Mouse (Mus musculus) layer of hippocampus, postnatal 10 days (tissue): ENCODE data around the gene Mast3. TPM values are rescaled to one million over a fixed set of nuclear protein-coding genes. Genes with fewer than 3 reads are reported as not detected.

ENCODE experiments used
- DNase-seq, 2 experiments: peaks; one replicate each; pipeline ENCODE4 v3.0.0; 2021; ENCODE audit warnings: low spot score in 2 of 2
- total RNA-seq, 2 experiments: library from RNA; stranded (reverse); gene quantifications; 2 replicates each; pipeline ENCODE4 v1.2.3; 2021

Mast3 gene
- total RNA-seq, 2 experiments from 2014 or later = 179 to 186 TPM

DNA sequence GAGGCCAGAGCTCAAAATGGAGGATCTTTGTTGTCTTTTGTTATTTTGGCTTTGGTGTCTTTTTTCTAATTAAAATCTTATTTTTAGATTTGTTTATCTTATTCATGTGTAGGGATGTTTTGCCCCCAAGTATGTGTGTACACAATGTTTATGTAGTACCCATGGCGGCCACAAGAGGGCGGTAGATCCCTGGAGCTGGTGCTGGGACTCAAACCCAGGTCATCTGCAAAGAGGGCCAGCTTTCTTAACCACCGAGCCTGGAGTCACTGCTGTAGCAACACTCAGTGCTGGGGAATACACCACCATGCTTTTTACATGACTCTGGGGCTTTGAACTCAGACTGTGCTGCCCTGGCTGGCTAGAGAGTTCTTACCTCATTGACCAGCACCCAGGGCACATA, 41.5 kb downstream of the Mast3 start:
- peak in 1 of 2 experiments; percentile 73 for DNase-seq

GRCm38 (mm10) chr8:70762118-70762517, 42.7 kb downstream of the Mast3 start:
- DNase-seq = peak in 1 of 2 experiments; percentile 4

DNA sequence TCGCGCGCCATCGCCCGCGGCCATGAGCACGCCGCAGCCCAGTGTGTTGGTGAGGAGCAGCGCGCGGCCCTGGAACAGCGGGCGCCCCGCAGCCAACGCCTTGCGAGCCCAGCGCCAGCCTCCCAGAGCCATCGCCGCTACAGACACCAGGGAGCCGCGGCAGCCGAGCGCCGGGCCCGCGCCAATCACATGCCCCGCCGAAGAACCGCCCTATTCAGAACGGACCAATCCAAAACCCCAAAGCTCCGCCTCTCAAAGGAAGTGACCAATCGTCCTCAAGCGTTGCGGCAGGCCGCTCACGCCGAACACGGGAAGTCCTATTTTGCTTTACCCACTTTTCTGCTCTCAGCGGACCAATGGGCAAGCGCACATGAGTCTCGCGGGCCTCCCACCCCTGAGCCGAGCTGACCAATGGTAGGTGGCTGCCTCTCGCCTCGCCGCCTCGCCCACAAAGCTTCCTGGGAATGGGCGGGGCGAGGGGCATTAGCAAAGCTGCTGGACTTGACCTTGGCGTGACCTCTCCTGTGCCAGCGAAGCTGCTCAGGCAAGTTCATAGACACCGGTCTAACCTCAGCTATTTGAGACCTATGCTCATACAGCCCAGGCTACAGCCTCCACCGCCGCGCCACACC, 44.0 kb downstream of the Mast3 start, which contains the start of gene Mpv17l2:
Gene Mpv17l2 (minus strand): TSS at position 172 of the 632 bp plus-strand sequence.
- peak; percentile 92 to 94 for DNase-seq

- DNase-seq = no peak
These were observed 44.5 kb downstream of the Mast3 start for GRCm38 (mm10) chr8:70760350-70760749.

DNA sequence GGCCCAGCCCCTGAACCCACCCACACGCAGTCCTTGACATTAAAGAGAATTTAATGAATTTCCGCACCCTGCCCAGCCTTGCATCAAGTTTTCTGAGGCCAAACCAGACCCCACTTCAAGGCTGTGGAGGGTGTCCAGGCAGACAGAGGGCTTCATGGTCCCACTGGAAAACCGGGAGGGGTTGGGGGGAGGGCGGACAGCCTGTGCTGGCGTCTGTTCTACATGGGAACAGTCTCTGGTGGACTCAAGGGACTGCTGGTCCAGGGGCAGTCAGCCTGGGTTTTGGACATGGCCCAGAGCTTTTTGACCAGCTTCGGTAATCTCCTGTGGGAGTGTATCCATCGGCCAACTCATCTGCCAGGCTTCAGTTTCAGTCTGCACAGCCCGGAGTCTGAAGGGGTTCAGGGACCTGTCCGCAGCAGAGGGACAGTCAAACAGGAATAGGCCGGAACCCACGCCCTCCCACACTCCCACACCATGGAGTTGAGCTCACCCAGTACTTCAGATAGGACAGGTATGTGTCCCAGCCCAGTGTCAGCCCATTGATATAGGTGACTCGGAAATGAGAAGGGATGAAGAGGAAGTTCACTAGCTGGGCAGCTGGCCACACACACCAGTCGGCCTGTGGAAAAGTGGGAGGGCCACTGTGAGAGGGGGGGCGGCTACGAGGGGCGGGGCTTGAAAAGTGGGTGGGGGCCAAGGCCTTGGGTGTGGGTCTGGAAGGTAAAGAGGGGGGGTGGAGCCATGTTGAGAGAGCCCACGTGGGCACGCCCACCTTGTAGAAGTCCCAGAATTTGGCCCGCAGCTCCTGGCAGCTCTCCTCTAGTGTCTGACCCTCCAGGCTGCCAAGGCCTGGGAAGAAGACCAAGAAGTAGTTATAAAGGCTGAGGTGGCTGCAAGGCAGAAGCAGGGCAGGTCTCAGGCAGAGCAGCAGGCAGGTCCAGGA, 46.0 kb downstream of the Mast3 start:
- peak; percentile 45 to 57 for DNase-seq

- peak; percentile 70 to 74 for DNase-seq
These were observed 46.6 kb downstream of the Mast3 start for GRCm38 (mm10) chr8:70758308-70758615.

- DNase-seq = peak; percentile 39 to 50
These were observed 47.1 kb downstream of the Mast3 start for GRCm38 (mm10) chr8:70757523-70758307.

GRCm38 (mm10) chr8:70756476-70757040, 48.3 kb downstream of the Mast3 start:
- DNase-seq = peak in 1 of 2 experiments; percentile 18

- DNase-seq = peak; percentile 13 to 15
These were observed 49.0 kb downstream of the Mast3 start for GRCm38 (mm10) chr8:70755661-70756475.

- peak; percentile 78 to 84 for DNase-seq
These were observed 49.8 kb downstream of the Mast3 start for GRCm38 (mm10) chr8:70754871-70755660.

DNA sequence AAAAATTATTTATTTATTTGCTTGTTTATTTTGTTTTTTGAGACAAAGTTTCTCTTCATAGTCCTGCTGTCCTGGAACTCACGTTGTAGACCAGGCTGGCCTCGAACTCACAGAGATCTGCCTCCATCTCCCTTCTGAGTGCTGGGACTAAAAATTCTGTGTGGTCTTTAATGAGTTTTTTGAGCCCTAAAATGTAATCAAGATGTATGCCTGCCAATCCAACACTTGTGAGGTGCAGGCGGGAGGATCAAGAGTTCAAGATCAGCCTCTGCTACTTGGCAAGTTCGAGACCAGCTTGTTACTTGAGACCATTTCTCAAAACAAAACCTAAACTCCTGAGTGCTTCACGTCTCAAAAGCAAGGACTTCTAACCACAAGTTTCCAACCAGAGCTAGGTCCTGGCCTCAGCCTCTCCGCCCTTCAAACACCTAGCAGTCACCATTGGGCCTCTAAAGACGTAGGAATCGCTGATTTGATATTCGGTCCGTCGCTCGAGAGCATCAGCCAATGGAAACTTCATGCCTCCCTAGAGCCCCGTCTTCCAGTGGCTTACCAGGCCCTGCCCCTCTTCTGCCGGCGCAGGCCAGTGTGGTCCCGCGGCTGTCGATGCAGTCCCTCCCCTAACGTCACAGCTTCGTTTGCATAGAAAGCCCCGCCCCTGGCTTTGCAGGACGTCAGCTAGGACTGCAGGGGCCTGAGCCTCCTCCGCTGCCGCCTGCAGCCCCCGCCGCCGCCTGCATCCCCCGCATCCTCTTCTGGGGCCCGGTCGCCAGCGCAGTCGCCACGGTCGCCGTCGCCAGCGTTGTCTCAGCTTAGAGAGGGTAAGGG, 50.6 kb downstream of the Mast3 start, which contains the start of gene Rab3a:
Gene Rab3a (plus strand): TSS at position 637 of the 828 bp plus-strand sequence.
- peak; percentile 95 to 96 for DNase-seq

GRCm38 (mm10) chr8:70753151-70753550, 51.7 kb downstream of the Mast3 start:
- DNase-seq = peak; percentile 73 to 78

DNA sequence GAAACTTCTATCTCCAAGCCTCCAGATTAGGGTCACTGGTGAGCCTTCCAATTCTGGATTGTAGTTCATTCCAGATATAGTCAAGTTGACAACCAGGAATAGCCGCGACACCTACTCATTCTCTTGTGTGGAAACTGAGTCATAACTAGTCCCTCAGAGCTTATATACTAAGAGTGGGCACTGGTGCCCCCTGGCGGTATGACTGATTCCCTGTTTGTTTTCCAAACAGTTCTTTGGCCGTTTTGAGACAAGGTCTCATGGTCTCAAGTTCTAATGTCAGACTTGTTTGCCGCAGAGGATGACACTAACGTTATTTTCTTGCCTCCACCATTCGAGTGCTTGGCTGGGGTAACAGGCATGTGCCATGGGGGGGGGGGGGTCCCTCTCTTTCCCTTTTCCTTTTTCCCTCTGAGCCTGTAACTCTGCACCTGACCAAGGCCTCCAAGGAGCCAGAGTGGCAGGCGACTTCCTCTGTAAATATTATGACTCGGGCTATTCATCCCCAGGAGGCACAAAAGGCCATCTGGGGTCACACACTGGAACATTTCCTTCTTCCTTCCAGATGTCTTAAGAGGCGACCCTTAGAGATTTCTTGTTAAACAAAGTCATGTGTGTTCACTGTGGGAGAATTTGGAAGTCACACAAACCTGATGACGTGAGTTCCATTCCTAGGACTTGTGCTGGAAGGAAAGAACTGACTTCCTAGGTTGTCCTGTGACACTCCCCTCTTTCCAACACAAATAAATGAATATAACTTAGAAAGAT, 52.7 kb downstream of the Mast3 start:
- DNase-seq = peak; percentile 80 to 83

DNA sequence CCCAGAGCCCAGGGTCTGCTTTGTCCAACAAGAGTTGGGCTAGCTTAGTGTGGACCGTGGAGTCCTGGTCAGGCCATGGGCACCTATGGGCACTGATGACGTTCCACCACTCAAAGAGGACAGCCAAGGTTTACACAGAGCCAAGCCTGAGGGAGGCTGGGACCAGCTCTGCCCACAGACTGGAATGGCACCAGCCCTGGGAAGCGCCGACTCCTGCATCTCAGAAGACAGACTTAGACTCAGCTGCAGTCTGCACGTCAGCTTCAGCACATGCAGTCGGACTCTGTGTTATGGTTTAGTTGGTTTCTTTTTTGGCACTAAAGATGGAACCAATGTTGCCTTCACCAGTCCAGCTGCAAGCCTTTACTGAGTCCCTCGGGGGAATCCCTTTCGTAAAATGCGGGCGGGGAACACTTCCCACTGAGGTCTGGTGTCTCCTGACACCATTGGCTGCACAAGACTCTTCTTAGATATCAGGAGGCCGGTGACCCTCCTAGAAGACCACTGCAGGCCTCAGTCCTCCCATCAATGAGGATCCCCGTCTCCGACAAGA, 54.6 kb downstream of the Mast3 start:
- peak; percentile 12 to 15 for DNase-seq

GRCm38 (mm10) chr8:70749097-70749674, 55.7 kb downstream of the Mast3 start:
- DNase-seq = peak in 1 of 2 experiments; percentile 2

GRCm38 (mm10) chr8:70748246-70749096, 56.4 kb downstream of the Mast3 start:
- DNase-seq = no peak
